Mouse (Mus musculus) heart, postnatal 14 days (tissue): ENCODE data around the gene Adtrp. TPM values are rescaled to one million over a fixed set of nuclear protein-coding genes. Genes with fewer than 3 reads are reported as not detected.
A peak's percentile ranks its signal among the peaks of the same experiment; 100 is the strongest.

ENCODE experiments used
- DNase-seq, 2 experiments: peaks; one replicate each; pipeline ENCODE4 v3.0.0; 2021 to 2022
- intact Hi-C: fragments of 180-260 bp; cut with DNase I; formaldehyde crosslinking; loops from one replicate; pipeline ENCODE4 v1.15.1; 2025
- total RNA-seq, 2 experiments: library from RNA; stranded (reverse); gene quantifications; 2 replicates each; pipeline ENCODE4 v1.2.3; 2021

Gene Adtrp
- total RNA-seq, 2 experiments from 2014 or later, result 1.8 to 2.4 TPM

DNA sequence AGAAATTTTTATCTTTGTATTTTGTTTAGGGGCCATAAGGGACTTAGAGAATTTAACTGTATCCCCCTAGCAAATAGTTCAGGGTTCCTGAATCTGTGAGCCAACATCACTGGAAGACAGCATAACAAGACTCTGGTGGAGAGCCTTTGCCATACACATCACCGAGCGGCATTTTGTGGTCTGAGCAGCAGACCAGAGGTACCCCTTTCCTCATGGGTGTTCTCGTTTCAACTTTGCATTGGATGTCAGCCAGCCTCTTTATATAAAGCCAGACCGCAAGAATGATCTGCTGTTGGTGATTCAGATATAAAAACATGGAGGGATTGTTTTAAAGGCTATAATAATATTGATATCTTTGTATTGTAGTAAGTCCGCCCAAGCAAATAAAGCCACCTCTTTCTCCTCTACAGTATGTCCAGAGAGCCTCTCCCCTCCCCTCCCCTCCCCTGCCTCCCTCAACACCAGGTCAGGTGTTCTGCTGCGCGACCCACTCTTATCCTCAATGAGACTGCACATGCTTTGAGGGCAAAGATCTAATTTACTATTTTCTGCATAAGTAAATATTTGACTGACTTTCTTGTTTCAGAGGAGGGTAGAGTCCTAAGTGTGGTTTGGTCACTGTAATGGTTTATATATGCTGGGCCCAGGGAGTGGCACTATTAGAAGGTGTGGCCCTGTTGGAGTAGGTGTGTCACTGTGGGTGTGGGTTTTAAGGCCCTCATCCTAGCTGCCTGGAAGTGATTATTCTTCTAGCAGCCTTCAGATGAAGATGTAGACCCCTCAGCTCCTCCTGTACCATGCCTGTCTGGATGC, 62.4 kb downstream of the Adtrp start:
- intact Hi-C loops, result no loop called here
- DNase-seq, result no peak

DNA sequence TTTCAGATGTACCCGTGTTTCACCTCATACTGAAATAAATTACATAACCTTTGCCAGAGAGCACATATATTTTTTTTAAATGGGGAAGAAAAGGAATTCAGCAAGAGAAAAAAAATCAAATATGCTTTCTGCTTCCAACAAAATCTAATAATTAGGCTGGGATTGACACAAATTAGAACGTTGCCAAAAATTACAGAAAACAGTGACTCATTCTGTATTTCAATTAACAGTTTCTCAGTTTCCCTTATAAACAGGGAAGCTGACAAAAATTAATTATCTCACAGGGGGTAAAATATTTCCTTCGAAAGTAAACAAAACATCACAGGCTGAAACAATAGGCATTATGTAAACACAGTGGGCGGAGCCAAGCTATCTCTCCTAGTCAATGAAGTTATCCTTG, 67.2 kb downstream of the Adtrp start:
- intact Hi-C loops, result no loop called here

DNA sequence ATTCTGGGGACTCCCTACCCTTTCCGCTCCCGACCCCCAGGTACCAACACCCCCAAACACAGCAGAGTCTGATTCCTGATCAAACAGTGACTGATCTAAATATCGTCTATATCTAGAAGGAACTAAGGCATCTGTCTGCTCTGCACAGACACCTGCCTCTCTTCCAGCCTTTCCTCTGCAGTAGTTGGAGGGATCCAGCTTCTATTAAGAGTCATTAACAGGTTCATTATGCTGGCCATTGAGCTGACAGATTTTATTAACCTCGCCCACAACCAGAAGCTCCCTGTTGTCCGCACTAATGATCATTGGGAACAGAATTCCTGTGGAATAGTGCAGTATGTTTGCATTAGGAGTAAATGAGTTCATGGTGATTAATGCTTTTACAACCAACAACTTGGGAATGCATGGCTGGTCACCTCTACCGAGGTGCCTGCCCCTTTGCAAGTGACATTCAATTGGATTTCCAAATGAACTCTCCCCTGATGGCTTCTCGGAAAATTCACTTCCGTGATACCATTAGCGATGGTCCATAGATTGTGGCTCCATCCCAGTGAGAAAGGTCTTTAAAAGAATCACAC, 67.8 kb downstream of the Adtrp start:
- no peak for DNase-seq
- intact Hi-C loops, result no loop called here

More for the DNA sequence above, 67.2 kb downstream of the Adtrp start:
- DNase-seq, result no peak

DNA sequence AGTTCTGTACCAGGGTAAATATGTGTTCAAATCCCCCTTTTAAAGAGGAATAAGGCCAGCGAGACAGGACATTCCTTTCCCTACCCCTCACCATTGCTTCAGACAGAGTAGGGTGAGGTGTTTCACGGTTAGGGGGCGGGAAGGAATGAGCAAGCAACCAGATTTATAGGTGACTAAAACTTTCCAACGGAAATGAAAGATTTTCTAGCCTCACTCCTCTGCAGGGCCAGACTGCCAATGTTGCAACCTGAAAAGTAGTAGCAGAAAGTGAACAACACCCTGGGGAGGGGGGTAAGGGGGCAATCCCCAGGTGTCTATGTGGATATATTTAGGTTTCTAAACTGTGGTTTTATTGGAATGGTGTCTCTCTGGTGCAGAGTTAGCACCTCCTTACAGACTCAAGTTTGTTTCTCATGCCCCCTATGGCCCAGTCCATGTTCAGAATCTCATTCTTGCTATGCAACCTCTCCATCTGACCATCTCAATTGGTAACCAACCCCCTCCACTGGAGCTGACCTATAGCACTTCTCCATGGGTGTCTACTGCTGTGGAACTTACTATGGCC, 73.6 kb downstream of the Adtrp start:
- no peak for DNase-seq
- intact Hi-C loops, result no loop called here

DNA sequence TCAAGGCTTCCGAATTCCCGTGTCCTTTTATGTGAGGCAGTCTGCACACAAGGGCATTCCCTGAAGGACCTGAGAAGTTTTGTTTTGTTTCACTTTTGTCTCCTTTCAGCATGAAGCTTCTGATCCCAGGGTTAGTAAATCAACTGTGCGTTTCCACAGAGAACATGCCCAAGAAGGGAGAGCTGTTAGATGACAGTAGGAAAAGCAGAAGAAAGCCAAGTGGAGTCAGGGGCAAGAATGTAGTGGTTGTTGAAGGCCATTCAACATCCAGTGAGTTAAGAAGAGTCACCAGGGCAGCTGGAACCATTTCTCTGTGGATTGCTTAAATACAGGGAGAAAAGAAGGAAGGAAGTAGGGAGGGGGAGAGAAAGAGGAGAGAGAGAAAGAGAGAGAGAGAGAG, 76.4 kb downstream of the Adtrp start:
- intact Hi-C loops, result no loop called here
- no peak for DNase-seq

DNA sequence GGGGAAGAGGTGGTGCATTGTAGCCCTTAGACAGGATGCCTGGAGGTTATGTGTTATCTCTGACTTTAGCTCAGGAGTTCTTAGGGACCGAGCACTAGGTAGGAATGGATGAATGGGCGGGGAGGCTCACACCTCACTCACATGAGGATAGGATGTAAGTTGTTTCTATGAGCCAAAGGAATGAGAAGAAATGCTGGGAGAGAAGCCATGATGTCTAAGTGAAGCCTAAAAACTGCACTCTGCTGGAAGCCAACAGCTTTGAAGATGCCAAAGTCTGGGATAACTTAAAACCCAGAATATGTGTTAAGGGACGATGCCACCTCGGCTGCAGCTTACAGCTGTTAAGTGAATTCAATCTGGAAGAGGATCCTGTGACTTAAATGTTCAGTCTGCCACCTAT, 79.5 kb downstream of the Adtrp start:
- no peak for DNase-seq
- intact Hi-C loops, result no loop called here

DNA sequence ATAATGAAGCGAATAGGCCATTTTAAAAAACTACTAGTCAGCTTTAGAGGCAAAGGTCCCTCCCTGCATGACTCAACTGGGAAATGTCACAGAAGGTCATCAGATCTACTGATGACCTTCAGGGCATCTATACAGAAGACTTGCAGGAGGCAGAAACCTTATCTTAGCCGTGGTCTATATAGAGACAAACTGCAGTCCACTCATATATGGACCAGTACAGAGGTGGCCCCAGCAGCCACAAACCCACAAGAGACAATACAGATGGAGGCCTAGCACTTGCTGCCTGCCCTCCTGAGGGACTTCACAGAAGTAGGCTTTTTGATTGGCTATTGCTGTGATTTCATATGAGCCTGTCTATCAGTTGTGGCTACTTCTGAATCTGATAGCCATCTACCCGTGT, 85.5 kb downstream of the Adtrp start:
- DNase-seq, result no peak
- intact Hi-C loops, result no loop called here

DNA sequence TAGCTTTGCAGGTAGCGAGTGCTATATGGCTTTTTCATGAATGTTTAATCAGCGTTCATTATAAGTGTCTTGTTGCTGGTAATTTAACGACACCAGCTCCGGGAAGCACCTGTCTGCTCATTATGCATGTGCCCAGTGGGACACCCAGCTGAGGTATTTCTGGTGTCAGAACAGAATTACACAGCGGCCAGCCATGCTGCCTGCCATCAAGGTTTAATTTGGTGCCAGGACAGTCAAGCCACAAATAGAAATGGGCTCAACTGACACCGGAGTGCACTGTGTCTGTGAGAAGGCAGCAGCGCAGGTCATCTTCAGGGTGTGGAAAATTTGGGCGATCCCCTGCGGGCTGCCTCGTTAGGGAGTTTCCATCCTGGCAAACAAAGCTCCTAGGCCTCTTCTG, 87.0 kb downstream of the Adtrp start:
- intact Hi-C loops, result no loop called here
- peak; percentile 10 to 14 for DNase-seq

DNA sequence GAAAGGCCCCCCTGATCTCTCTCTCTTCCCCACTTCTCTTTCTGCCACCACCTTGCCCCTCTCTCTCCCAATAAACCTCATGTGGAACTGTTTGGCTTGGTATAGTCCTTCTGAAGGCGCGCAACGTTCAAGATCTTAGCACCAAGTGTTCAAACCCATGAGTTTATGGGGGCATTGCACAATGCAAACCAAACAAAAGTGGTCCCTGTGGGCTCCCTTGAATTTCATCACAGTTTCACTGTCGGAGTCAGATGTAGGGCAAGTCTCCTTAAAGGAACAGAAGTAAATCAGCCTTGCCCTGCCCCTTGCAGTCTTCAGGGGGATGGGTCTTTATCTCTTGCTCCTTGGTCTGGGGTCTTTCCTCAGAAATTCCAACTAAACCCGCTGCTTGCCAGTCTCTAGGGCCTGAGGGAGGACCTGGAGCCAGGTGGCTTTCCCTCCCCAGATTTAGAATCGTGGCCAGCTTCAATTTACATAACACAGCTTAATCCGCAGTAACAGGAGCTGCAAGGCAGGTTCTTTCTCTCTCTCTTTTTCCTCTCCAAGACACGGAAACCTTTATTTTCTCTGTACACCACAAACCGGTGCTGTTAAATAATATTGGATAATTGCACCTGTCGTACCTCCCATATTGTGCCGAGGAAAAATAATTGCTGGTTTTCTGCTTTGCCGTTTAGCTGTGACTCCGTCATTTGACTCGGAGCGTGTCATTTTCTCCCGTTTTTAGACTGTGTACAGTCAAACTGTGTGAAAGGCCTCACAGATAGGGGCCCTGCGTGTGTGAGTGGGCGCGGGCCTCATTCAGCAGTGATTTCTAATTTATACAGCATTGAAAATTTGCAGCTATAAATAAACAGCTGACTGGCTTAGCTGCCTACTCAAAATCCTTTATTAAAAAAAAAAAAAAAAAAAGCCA, 88.7 kb downstream of the Adtrp start:
- no peak for DNase-seq
- intact Hi-C loops, result no loop called here

DNA sequence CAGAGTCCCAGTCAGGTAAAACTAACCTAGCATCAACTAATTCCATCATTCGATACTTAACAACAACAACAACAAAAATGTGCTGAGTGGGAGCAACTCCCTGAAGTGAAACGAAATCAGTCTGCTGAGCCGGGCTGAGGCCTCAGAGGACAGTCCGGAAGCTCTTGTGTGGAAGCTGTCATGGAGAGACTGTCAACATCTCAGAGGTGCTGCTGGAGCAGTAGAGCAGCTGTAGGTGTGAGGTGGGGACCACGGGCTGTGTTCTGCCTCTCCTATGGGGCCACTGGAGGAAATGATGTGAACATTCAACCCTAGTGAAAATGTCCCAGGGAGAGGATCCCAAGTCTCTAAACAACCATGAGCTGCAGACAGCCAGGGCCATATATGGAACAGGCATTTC, 94.4 kb downstream of the Adtrp start:
- intact Hi-C loops, result no loop called here
- no peak for DNase-seq

DNA sequence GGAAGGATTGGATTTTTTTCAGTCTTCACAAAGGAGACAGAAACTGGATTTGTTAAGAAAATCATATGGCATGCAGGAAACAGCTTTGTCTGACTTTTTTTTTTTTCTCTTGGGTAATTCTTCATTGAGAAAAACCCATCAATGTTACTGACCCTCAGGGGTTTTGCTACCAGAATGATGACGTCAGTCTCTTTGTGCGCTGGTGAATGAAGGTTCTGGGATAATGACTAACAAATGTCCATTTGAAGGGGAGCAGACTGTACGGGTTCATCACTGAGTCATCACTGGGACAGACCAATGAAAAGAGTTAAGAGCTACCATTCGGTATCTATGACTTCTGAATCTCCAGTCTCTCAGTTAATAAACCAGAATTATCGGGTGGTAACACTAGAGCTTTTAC, 97.0 kb downstream of the Adtrp start:
- DNase-seq, result no peak
- intact Hi-C loops, result no loop called here

DNA sequence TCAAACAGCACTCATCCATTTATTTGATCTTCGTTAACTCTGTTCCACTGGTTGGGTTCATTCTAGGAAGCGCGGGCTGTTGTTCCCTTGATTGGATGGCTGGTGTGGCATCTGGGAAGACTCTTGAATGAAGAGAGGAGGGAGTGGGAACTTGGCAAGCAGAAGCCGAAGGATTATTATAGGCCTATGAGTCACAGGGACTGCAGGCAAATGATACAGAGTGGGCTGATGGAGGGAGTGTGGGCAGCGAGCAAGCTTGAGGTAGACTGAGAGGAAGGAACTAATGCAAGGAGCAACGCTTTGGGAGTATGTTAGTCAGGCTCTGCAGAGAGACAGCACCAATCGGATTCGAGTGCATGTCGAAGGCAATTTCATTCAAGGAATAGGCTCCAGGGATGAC, 98.6 kb downstream of the Adtrp start:
- DNase-seq, result peak; percentile 9 to 42
- intact Hi-C loops, result loop anchor here (5.0 kb wide), 3 partner anchors 37 to 498 kb away; no protein-coding TSS in a partner anchor

DNA sequence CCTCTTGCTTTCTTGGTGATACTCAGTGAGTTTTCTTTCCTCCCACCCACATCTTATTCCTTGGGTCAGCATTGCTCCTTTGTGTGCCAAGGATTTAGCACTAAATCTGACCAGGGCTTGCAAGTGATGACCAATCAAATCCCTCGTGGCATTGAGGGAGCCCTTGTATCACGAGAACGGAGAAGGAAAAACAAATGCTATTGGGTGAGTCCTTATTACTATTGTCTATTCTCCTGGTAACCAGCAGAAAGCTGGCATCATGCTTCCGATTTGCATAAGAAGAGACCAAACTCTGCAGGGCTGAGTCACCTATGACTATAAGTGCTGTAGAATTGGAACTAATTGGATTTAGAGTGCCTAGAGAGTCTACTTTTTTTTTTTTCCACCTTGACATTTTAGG, 99.8 kb downstream of the Adtrp start:
- intact Hi-C loops, result loop anchor here (2.0 to 5.0 kb wide), 4 partner anchors 35 to 500 kb away; no protein-coding TSS in a partner anchor
- DNase-seq, result no peak

DNA sequence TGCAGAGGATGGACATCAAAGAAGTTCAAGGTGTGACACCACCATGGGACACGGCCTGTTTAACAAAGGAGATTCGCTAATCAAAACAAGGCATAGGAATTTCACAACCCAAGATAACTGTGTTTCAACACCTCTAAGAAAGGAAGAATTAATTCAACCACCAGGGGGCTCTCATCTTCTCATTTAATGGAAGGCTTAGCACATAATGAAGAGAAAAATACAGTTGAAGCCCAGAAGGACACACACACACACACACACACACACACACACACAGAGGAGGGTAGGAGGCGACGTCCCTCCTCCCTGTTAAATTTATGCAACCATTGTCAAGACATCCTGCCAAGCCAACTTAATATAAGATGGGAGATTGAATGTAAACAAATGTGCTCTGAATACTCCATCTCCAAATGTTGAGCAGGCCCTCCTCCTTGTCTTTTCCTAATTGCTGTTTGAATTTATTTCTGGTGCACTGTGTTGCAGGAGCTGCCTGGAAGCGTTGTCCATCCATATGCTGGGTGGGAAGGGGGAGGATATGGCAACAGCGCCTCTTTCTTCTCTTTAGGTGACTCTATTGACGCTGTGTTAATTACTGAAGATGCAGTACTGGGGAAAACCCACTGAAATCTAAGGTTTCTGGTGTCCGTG, 100.4 kb downstream of the Adtrp start:
- intact Hi-C loops, result loop anchor here (2.0 to 5.0 kb wide), 4 partner anchors 35 to 500 kb away; no protein-coding TSS in a partner anchor
- peak in 1 of 2 experiments; percentile 51 for DNase-seq

DNA sequence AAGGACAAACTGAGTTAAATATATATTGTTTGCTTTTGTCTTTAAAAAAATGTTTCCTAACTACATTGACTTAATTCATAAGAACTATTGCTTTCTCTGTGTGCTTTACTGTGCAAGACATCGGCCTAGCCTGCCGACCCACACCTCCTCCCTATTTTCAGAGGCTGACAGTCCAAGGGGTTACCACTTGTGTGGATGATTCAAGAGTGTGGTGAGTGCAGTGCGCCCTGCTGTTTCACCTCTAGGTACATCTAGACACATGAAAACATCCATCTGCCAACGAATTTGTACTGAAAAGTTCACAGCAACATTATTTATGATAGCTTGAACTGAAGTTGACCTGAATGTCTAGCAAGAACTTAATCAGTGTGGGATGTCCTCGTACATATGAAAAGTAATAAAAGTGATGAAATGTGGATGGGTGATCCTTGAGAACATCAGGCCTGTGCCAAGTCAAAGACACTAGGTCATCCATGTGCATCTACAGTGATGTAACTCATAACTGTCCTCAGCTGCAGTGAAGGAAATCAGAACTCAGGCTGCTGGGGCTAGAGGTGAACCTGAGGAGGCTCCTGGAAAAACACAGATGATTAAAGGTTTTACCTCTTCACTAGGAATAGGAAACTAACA, 106.9 kb downstream of the Adtrp start:
- intact Hi-C loops, result no loop called here

DNA sequence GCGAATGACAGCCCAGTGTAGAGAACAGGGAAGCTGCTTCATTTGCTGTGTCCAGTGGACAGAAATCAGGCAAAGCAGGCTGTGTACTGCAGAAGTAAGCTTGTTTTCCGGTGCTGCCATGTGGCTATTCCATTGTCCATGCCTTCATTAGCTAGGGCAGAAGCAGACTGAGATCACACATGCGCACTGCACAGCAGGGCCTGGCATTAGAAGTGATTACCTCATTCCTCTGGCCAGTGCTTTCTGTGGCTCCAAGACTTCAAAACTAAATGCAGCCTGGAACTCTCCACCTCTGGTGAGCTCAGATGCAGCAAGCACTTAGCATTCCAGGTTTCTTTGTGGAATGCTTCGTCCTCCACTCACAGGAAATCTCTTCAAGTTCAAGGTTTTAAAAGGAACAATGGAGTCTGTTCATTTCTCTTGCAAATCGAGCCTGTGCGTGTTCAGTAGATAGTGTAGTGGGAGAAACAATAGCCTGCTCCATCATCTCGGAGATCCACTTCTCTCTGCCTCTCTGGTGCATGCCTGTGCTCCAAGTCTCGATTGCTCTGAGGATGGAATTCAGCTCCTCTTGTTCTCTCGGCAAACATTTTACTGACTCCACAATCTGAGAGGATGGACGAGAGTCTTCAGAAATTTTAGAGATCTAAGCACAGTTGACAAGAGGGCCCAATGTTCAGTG, 109.7 kb downstream of the Adtrp start:
- peak; percentile 42 to 62 for DNase-seq
- intact Hi-C loops, result no loop called here

More for the DNA sequence above, 106.9 kb downstream of the Adtrp start:
- DNase-seq, result no peak

DNA sequence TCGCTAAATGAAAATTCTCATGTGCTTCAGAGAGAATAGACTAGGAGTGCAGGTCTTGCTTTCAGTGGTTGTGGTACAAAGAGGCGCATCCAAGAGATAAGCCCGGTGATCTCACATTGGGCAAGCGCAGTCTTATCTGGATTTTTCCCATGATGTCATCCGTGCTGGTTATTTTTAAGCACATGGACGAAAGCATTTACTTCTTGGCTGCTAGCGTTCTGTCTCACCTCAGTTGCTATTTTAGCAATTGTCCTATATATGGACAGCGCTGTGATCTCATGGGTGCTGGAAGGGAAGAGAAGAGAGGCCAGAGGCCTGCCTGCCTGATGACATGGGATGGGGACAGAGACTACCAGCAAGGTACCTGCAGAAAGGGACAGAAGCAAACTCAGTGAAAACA, 117.8 kb downstream of the Adtrp start:
- intact Hi-C loops, result no loop called here
- DNase-seq, result peak; percentile 13 to 35

DNA sequence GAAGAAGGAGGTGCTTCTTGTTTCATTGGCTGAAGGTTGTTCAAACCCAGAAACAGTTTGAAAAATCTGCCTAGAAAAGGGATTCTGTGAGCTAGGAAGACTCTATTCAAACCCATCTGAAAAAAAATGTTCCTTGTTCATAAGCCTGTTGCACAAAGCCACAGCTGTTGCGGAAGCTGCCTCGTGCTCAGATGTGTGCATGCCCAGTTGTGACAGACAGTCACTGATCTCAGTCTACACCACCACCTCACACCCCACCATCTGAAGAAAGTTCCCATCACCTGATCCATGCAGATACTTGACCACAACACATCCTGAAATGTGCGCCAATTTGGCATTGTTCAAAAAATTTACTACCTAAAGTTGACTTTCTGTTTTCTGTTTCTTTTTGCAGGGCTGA, 119.7 kb downstream of the Adtrp start:
- DNase-seq, result no peak
- intact Hi-C loops, result no loop called here

DNA sequence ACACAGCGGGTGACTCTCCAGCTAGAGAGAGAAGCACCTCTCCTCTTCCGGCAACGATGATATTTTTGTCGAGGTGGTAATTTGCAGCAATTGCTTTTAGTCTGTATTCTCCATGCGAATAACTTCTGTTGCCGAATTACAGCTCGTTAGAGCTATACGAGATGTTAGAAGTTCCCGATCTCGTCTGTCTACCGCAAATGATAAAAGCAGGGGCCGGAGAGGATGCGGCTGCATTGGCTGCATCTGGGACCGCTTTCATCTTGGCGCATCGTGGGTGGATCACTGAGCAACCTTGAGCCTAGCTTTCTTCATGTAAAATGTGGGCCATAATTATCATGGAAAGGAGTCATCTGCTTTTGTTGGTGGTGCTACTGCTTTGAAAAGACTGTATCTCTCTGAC, 128.2 kb downstream of the Adtrp start:
- no peak for DNase-seq
- intact Hi-C loops, result no loop called here
